Mouse (Mus musculus) small intestine, adult 2 months (tissue): ENCODE measurements around the gene Prickle2. TPM values are rescaled to one million over a fixed set of nuclear protein-coding genes. Genes with fewer than 3 reads are reported as not detected.

Experiments
- H3K27ac ChIP-seq: fragments of 200-500 bp; 2 replicates; pipeline ENCODE4 v1.5.1; 2012; ENCODE audit warnings: low read depth, low read length, control low read depth, inconsistent platforms; ENCODE audit not compliant: insufficient read depth
- H3K27me3 ChIP-seq: fragments of 200-500 bp; 2 replicates; pipeline ENCODE4 v1.6.1; 2012; ENCODE audit warnings: mild to moderate bottlenecking, moderate library complexity, low read length, inconsistent platforms; ENCODE audit not compliant: control insufficient read depth, insufficient read depth
- H3K36me3 ChIP-seq: fragments of 200-500 bp; 2 replicates; pipeline ENCODE4 v1.6.1; 2012; ENCODE audit warnings: mild to moderate bottlenecking, low read length, control low read depth, inconsistent platforms; ENCODE audit not compliant: control insufficient read depth, insufficient read depth
- H3K4me1 ChIP-seq: fragments of 200-500 bp; 2 replicates; pipeline ENCODE4 v1.6.1; 2012; ENCODE audit warnings: low read length, inconsistent platforms, mixed read lengths; ENCODE audit not compliant: control insufficient read depth, insufficient read depth, insufficient read length
- H3K4me3 ChIP-seq: fragments of 200-500 bp; 2 replicates; pipeline ENCODE4 v1.5.1; 2012; ENCODE audit warnings: low read depth, mild to moderate bottlenecking, control low read depth, inconsistent platforms, low read length, moderate library complexity
- CTCF ChIP-seq: fragments of 200-500 bp; IDR thresholded peaks from 2 replicates; pipeline ENCODE4 v1.5.1; 2012; ENCODE audit warnings: low read depth, mild to moderate bottlenecking, control low read depth, inconsistent platforms, low read length, moderate library complexity, mixed read lengths; ENCODE audit not compliant: insufficient replicate concordance, insufficient read length; ENCODE audit errors: extremely low read depth
- POLR2A ChIP-seq: fragments of 200-500 bp; IDR thresholded peaks from 2 replicates; pipeline ENCODE4 v1.6.1; 2012; ENCODE audit warnings: low read depth, mild to moderate bottlenecking, control low read depth, inconsistent platforms, low read length, moderate library complexity
- WGBS: fragments of 180-500 bp; shearing (Covaris S2); methylation state at CpG from one replicate; pipeline ENCODE4 v1.1.7; 2018; 5-methylcytosine and 5-hydroxymethylcytosine counted together
- polyA plus RNA-seq: library from polyadenylated mRNA; depleted of rRNA; stranded (reverse); fragments of >200 nt; gene quantifications from 2 replicates; pipeline ENCODE4 v1.2.3, GENCODE M21; 2012; rRNA removed

The Prickle2 gene
- polyA plus RNA-seq: 1.2 and 1.6 TPM in 2 replicates

DNA sequence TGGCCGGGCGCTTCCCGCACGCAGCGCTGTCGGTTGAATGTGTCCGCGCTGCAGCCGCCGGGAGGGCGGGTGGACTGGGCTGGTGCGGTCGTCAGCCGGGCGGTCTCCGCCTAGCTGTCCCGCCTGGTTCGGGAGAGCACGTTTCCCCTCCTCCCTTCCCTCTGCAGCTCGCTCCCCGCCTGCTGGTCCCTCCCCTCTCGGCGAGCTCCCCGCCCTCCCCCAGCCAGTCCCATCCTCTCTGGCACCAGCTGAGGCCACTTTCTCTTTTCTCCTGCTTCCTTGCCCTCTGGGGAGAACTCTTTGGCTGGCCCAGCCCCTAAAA lies at the start of gene Prickle2:
TSS of gene Prickle2 (minus strand) at position 11 of the 322 bp plus-strand sequence.
- 2% methylated on average over 23 of the region's 24 CpGs for WGBS

DNA sequence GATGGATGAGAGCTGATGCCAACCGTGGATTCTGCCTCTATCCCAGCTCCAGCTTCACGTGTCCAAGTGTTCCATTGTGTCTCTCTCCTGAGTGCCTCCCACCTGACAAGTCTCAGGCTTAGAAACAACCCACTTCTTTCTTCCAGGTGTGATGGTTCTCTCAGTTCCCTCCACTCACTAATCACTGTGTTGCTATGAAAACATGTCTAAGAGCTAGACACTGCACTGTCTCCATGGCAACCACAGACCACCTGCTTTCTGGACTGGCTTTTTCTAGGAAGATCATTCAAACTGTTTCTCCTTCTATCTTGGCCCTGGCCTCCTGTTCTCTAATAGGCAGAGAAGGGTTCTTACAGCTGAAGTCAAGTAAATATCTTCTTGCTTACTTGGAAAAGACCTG lies 46.8 kb upstream of the Prickle2 start:
- TF ChIP-seq CTCF: no peak
- TF ChIP-seq POLR2A: no peak
- H3K27ac ChIP-seq: no peak overlapping the region
- no peaks in the 10 kb centered on the region for H3K27me3 ChIP-seq
- no peaks in the 10 kb centered on the region for H3K4me1 ChIP-seq
- H3K36me3 ChIP-seq: no peaks in the 10 kb centered on the region
- WGBS: 77% methylated on average over 2 of the region's 2 CpGs
- H3K4me3 ChIP-seq: no peak overlapping the region

More for the DNA sequence above, at the start of gene Prickle2:
- Histone ChIP-seq H3K27me3 (peaks cover 9% of the 10 kb centered on the region; the same call in 1 of the 2 replicates), H3K4me3 (peak within 1 kb of the TSS; percentile 61), H3K4me1 (peaks cover 2% of the 10 kb centered on the region; the same call in 1 of the 2 replicates), H3K36me3 (no peaks in the 10 kb centered on the region), H3K27ac (no peak within 1 kb of the TSS)
- no peak for TF ChIP-seq CTCF
- no peak for TF ChIP-seq POLR2A

DNA sequence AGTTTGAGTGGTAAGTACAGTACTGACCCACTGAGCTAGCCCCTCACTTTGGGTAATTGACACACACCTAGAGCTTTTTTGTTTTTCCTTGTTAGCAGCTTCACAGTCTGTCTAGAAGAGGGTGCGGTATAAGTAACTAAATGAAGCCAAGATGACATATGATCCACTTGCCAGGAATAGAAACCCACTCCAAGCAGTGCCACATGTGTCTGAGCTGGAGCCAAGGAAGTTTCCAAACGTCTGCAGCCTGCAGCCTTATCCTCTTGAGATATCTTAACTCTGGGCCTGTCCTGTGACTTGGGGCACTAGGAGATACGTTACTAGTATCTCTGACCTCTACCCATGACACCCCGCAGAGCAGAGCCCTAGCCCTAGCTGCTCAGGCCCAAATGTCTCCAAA lies 43.5 kb upstream of the Prickle2 start:
- H3K27ac ChIP-seq: no peak overlapping the region
- H3K4me3 ChIP-seq: no peak overlapping the region
- TF ChIP-seq CTCF (no peak), POLR2A (no peak)
- no peaks in the 10 kb centered on the region for H3K27me3 ChIP-seq
- 57% methylated on average over 4 of the region's 4 CpGs for whole genome bisulfite sequencing
- no peaks in the 10 kb centered on the region for H3K36me3 ChIP-seq
- no peaks in the 10 kb centered on the region for H3K4me1 ChIP-seq

DNA sequence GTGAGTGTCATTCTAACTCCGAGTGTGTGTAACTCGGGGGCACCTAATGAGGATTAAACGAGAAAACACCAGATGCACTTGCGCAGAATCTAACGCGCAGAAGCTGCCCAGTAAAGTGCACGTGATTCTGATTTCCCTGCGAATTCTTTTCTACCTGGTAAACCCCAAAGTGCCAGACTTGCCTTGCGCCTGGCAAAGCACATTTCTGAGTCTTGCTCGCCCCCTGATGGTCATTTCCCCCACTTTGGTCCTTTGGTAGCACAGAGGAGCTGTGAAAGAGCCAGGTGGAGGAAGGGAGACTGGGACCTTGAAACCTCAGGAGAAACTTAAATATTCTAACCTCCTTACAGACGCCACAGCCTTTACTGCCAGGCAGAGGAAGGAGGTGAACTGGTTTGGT lies 37.6 kb upstream of the Prickle2 start:
- 16% methylated on average over 11 of the region's 11 CpGs for WGBS
- H3K4me3 ChIP-seq: no peak overlapping the region
- 0 out of 2 replicates have a peak, but pooled peaks have one; percentile 17 for TF ChIP-seq CTCF
- TF ChIP-seq POLR2A: no peak
- H3K36me3 ChIP-seq: no peaks in the 10 kb centered on the region
- no peaks in the 10 kb centered on the region for H3K4me1 ChIP-seq
- H3K27me3 ChIP-seq: no peaks in the 10 kb centered on the region
- H3K27ac ChIP-seq: no peak overlapping the region

DNA sequence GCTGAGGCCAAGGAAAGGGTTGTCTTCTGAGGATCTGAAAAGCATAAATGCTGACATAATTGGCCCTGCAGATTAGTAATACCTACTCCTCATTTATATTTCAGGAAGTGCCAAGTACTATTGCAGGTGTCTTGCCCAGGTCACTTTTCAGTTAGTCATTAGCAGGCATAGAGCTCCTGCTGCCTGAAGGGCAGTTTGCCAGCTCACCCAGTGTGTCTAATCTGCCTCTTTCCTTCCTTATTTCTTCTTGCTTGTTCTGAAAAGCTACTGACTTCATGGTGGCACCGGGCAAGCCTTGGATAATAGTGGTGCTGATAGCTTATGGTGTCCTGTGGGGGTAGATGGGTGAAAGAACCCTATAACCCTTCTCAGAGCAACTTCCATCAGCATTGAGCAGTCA lies 31.2 kb upstream of the Prickle2 start:
- 47% methylated on average over 1 of the region's 1 CpGs for WGBS
- no peak for TF ChIP-seq POLR2A
- no peak for TF ChIP-seq CTCF
- Histone ChIP-seq H3K4me1 (no peaks in the 10 kb centered on the region), H3K4me3 (no peak overlapping the region), H3K27ac (no peak overlapping the region), H3K27me3 (no peaks in the 10 kb centered on the region), H3K36me3 (no peaks in the 10 kb centered on the region)

DNA sequence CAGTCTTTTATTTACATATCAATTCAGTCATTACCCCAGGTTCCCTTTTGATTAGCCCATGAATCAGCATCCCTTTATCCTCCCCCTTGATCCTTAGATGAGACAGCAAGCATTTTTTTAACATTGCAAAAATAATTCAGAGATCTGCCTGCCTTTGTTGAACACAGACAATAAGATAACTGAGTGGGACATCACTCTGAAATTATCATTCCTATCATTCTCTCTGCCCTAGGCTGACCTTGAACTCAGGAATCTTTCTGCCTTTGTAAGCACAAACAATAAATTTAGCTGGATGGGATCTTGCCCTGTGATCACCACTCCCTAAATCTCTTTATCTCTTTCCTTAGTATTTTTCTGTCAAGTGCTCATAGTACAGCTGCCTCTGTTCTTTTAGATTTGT lies 27.7 kb upstream of the Prickle2 start:
- no peaks in the 10 kb centered on the region for H3K36me3 ChIP-seq
- no peak overlapping the region for H3K27ac ChIP-seq
- TF ChIP-seq CTCF (no peak), POLR2A (no peak)
- no peaks in the 10 kb centered on the region for H3K4me1 ChIP-seq
- H3K27me3 ChIP-seq: no peaks in the 10 kb centered on the region
- H3K4me3 ChIP-seq: no peak overlapping the region

DNA sequence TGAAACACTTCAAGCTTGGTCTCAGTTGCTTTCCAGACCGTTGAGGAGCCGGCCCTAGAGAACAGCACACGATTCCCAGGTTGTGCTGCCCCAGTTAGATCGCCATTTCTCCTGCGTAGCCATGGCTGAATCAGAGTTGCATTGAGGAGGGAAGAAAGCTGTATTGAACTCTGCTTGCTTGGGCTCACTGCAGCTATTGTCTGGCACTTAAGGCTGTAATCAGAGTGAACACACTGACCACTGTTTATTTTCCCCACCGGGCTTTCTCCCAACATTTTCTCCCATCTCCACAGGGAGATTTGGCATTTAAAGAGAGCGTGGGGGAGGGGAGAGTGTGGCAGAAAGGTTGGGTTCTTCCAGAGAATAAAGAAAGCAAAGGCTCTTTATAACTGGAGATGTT lies 22.6 kb upstream of the Prickle2 start:
- Histone ChIP-seq H3K36me3 (no peaks in the 10 kb centered on the region), H3K4me3 (no peak overlapping the region), H3K27ac (no peak overlapping the region), H3K27me3 (no peaks in the 10 kb centered on the region), H3K4me1 (no peaks in the 10 kb centered on the region)
- TF ChIP-seq CTCF (no peak), POLR2A (no peak)
- WGBS: 32% methylated on average over 7 of the region's 7 CpGs

DNA sequence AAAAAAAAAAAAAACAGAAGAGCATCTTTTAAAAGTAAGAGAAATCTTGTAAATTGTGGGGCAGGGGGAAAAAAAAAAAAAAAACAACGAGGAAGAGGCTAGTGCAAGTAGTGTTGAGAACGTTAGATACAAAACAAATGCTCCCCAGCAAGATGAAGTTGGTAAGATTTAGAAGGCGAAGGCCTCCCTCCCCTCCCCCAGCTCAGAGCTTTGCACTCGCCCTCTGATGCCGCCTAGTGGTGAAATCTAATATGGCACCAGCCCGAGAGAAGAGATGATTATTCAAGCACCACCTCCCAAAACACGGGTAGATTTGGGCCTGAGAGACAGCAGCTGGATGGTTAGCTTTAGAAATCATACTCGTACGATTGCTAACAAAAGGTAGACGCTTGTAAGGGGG lies 22.1 kb upstream of the Prickle2 start:
- no peak overlapping the region for H3K4me3 ChIP-seq
- no peaks in the 10 kb centered on the region for H3K27me3 ChIP-seq
- WGBS: 4% methylated on average over 10 of the region's 10 CpGs
- H3K36me3 ChIP-seq: no peaks in the 10 kb centered on the region
- H3K4me1 ChIP-seq: no peaks in the 10 kb centered on the region
- peak; percentile 83; the same call in 1 of the 2 replicates for TF ChIP-seq CTCF
- no peak for TF ChIP-seq POLR2A
- H3K27ac ChIP-seq: no peak overlapping the region
